Mouse (Mus musculus) limb, embryonic 11.5 days (tissue): Measurements from ENCODE around the gene Ybx2. TPM values are rescaled to one million over a fixed set of nuclear protein-coding genes. Genes with fewer than 3 reads are reported as not detected.

ENCODE experiments used
- ATAC-seq: fragments of 200-750 bp; cut with Nextera tagmentation; 2 replicates; pipeline ENCODE4 v1.8.0; 2017; ENCODE audit warnings: low read depth; ENCODE audit not compliant: insufficient number of reproducible peaks, low FRiP score, low TSS enrichment
- DNase-seq: peaks from one replicate; pipeline ENCODE4 v3.0.0-alpha.2; 2015; ENCODE audit warnings: low spot score
- H3K27ac ChIP-seq: fragments of 300-500 bp; sonication (generic); replicated peaks from 2 replicates; pipeline ENCODE4 v1.5.1; 2014; ENCODE audit warnings: low read depth, mild to moderate bottlenecking, low read length
- H3K27me3 ChIP-seq: fragments of 300-500 bp; sonication (generic); 2 replicates; pipeline ENCODE4 v1.6.1; 2014; ENCODE audit warnings: mild to moderate bottlenecking, low read length, mixed read lengths; ENCODE audit not compliant: control insufficient read depth, insufficient read depth
- H3K36me3 ChIP-seq: fragments of 300-500 bp; sonication (generic); 2 replicates; pipeline ENCODE4 v1.6.1; 2014; ENCODE audit warnings: mild to moderate bottlenecking, low read length, moderate library complexity, mixed read lengths; ENCODE audit not compliant: control insufficient read depth, insufficient read depth
- H3K4me1 ChIP-seq: fragments of 300-500 bp; sonication (generic); 2 replicates; pipeline ENCODE4 v1.6.1; 2014; ENCODE audit warnings: low read length, mixed read lengths; ENCODE audit not compliant: control insufficient read depth, insufficient read depth
- H3K4me2 ChIP-seq: fragments of 300-500 bp; sonication (generic); 2 replicates; pipeline ENCODE4 v1.6.1; 2014; ENCODE audit warnings: low read depth, mild to moderate bottlenecking, moderate library complexity; ENCODE audit not compliant: severe bottlenecking
- H3K4me3 ChIP-seq: fragments of 300-500 bp; sonication (generic); 2 replicates; pipeline ENCODE4 v1.5.1; 2014; ENCODE audit warnings: low read depth, low read length
- H3K9ac ChIP-seq: fragments of 300-500 bp; sonication (generic); 2 replicates; pipeline ENCODE4 v1.6.1; 2014; ENCODE audit warnings: mild to moderate bottlenecking, low read length
- H3K9me3 ChIP-seq: fragments of 300-500 bp; sonication (generic); 2 replicates; pipeline ENCODE4 v1.6.1; 2016; ENCODE audit warnings: low read length; ENCODE audit not compliant: control insufficient read depth
- WGBS: fragments of 180-500 bp; shearing (Covaris S2); extraction: QIAGEN DNeasy Blood & Tissue Kit; methylation state at CpG from one replicate; pipeline ENCODE4 v1.1.7; 2014; 5-methylcytosine and 5-hydroxymethylcytosine counted together
- polyA plus RNA-seq: library from polyadenylated mRNA; unstranded; fragments of >200 nt; fragmentation: Nextera tagmentation; extraction: Ambion mirVana; gene quantifications from 2 replicates; pipeline ENCODE4 v1.2.1, GENCODE M21; 2014

Ybx2 gene
- polyA plus RNA-seq = 11.2 and 11.3 TPM in 2 replicates

DNA sequence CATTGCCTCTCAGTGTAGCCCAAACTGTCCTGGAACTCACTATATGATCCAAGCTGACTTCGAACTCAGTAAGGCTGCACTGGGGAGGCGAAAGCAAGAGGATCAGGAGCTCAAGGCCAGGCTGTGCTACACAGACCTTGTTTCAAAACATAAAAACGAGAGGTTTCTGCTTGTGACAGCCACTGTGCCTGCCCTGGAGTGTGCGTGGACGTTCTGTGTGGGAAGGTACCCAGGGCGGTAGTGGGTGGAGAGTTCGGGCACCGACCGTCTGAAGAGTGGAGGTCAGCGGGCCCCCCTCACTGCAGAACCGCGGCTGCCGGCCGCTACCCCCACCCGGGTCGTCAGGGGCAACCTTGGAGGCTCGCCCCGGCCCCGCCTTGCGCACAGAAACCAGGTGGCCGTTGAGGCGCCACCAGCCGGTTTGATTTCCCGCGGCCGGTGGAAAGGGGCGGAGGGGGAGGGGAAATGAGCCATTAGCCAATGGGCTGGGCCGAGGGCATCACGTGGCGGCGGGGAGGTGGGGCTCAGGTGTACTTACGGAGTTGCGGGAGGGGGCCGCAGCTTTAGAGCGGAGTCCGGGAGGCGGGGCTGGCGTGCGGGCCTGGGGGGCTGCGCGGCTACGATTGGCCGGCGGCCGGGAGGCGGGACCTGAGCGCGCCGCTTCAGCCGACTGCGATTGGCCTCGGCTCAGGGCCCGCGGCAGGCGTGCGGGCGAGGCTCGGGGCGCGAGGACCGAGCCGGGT lies at the start of gene Ybx2:
Gene Ybx2 (plus strand): TSS at position 660 of the 743 bp plus-strand sequence.
- H3K9me3 ChIP-seq = no peaks in the 10 kb centered on the region
- peak; percentile 97 for DNase-seq
- no peak within 1 kb of the TSS for H3K27ac ChIP-seq
- H3K4me1 ChIP-seq = peaks cover 30% of the 10 kb centered on the region
- H3K4me2 ChIP-seq = peak within 1 kb of the TSS; percentile 99
- H3K9ac ChIP-seq = peak within 1 kb of the TSS; percentile 74
- 2% methylated on average over 39 of the region's 62 CpGs for WGBS
- H3K36me3 ChIP-seq = no peaks in the 10 kb centered on the region
- H3K4me3 ChIP-seq = peak within 1 kb of the TSS; percentile 47
- peaks cover 8% of the 10 kb centered on the region for H3K27me3 ChIP-seq
- peak; percentile 91 for ATAC-seq

DNA sequence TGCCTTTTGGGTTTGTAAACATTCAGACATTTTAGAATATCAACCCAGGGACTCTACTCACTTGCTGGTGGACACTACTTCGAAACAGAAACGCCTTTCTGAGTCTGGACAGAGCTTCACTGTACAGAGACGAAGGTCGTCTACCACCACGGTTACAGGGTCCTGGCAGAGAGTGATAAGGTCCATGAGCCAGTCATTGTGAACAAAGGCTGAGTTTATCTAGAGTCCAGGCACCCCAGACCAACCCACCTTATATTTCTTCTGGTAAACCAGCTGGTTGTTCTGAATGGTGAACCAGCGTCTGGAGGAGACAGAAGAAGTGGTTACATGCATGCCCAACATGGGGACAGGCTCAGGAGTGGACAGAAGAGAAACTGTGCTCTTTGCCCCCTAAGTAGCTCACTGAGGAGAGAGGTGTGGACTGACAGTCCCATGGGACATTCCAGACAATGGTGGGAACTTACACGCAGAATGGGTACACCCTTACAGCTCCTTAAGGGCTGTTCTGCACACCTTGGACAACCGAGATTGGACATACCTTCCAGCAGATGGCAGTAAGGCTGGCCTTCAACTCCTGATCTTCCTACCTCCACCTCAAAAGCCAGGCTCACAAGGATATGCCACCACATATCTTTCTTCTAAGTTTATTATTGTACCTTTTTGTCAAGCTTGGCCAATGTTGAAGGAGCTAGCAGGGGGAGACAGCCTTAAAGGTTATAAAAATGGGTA lies 48.5 kb upstream of the Ybx2 start:
- Histone ChIP-seq H3K36me3 (no peaks in the 10 kb centered on the region), H3K9ac (no peak overlapping the region), H3K4me1 (no peaks in the 10 kb centered on the region), H3K27me3 (no peaks in the 10 kb centered on the region), H3K9me3 (no peaks in the 10 kb centered on the region), H3K27ac (no peak overlapping the region), H3K4me3 (no peak overlapping the region), H3K4me2 (no peak overlapping the region)
- ATAC-seq (no peak), DNase-seq (no peak)
- WGBS = 78% methylated on average over 8 of the region's 8 CpGs

- no peaks in the 10 kb centered on the region for H3K9me3 ChIP-seq
- WGBS = 83% methylated on average over 4 of the region's 4 CpGs
- ATAC-seq (no peak), DNase-seq (no peak)
- no peaks in the 10 kb centered on the region for H3K27me3 ChIP-seq
- no peaks in the 10 kb centered on the region for H3K4me1 ChIP-seq
- no peak overlapping the region for H3K4me2 ChIP-seq
- no peak overlapping the region for H3K27ac ChIP-seq
- H3K36me3 ChIP-seq = no peaks in the 10 kb centered on the region
- no peak overlapping the region for H3K4me3 ChIP-seq
- H3K9ac ChIP-seq = no peak overlapping the region
Observed at GRCm38 (mm10) chr11:69891482-69891881, 44.1 kb upstream of the Ybx2 start.

GRCm38 (mm10) chr11:69894671-69895070 lies 40.9 kb upstream of the Ybx2 start:
- H3K4me2 ChIP-seq = no peak overlapping the region
- WGBS = 70% methylated on average over 5 of the region's 5 CpGs
- DNase-seq (no peak), ATAC-seq (no peak)
- no peak overlapping the region for H3K4me3 ChIP-seq
- H3K4me1 ChIP-seq = peaks cover 7% of the 10 kb centered on the region
- no peaks in the 10 kb centered on the region for H3K27me3 ChIP-seq
- H3K36me3 ChIP-seq = no peaks in the 10 kb centered on the region
- H3K27ac ChIP-seq = no peak overlapping the region
- H3K9me3 ChIP-seq = no peaks in the 10 kb centered on the region
- H3K9ac ChIP-seq = no peak overlapping the region

DNA sequence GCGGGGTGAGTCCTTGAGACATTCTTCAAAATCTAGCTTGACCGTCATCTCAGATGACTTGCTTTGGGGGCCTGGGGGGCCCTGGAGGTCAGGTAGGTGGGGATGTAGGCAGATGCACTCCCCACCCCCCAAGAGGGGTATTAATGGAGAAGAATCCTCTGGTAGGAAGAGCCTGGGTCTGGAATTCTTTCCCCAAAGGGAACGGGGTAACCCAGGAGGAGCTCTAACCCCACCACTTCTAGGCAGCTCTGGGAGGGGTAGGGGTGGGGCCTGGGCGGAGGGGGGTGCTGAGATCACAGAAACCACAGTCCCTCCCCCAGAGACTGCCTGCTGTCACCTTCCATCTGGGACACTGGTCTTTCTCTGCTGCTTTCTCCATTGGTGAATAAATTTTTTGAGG lies 40.3 kb upstream of the Ybx2 start, which contains the start of gene Acap1:
Gene Acap1 (minus strand): TSS at position 249 of the 400 bp plus-strand sequence.
- H3K27me3 ChIP-seq = no peaks in the 10 kb centered on the region
- no peaks in the 10 kb centered on the region for H3K36me3 ChIP-seq
- no peak within 1 kb of the TSS for H3K4me2 ChIP-seq
- no peak within 1 kb of the TSS for H3K27ac ChIP-seq
- no peak for ATAC-seq
- peaks cover 10% of the 10 kb centered on the region for H3K4me1 ChIP-seq
- no peak for DNase-seq
- 78% methylated on average over 4 of the region's 4 CpGs for WGBS
- H3K9me3 ChIP-seq = no peaks in the 10 kb centered on the region
- H3K4me3 ChIP-seq = no peak within 1 kb of the TSS
- no peak within 1 kb of the TSS for H3K9ac ChIP-seq

- no peak overlapping the region; the same call in 1 of the 2 replicates for H3K27ac ChIP-seq
- no peaks in the 10 kb centered on the region for H3K9me3 ChIP-seq
- H3K27me3 ChIP-seq = no peaks in the 10 kb centered on the region
- DNase-seq (no peak), ATAC-seq (no peak)
- peak overlapping the region; percentile 74 for H3K4me3 ChIP-seq
- peaks cover 18% of the 10 kb centered on the region for H3K4me1 ChIP-seq
- peak overlapping the region; percentile 99 for H3K9ac ChIP-seq
- WGBS = 20% methylated on average over 4 of the region's 4 CpGs
- peaks cover 15% of the 10 kb centered on the region for H3K36me3 ChIP-seq
- H3K4me2 ChIP-seq = peak overlapping the region; percentile 90
Observed at GRCm38 (mm10) chr11:69899870-69900269, 35.7 kb upstream of the Ybx2 start.

DNA sequence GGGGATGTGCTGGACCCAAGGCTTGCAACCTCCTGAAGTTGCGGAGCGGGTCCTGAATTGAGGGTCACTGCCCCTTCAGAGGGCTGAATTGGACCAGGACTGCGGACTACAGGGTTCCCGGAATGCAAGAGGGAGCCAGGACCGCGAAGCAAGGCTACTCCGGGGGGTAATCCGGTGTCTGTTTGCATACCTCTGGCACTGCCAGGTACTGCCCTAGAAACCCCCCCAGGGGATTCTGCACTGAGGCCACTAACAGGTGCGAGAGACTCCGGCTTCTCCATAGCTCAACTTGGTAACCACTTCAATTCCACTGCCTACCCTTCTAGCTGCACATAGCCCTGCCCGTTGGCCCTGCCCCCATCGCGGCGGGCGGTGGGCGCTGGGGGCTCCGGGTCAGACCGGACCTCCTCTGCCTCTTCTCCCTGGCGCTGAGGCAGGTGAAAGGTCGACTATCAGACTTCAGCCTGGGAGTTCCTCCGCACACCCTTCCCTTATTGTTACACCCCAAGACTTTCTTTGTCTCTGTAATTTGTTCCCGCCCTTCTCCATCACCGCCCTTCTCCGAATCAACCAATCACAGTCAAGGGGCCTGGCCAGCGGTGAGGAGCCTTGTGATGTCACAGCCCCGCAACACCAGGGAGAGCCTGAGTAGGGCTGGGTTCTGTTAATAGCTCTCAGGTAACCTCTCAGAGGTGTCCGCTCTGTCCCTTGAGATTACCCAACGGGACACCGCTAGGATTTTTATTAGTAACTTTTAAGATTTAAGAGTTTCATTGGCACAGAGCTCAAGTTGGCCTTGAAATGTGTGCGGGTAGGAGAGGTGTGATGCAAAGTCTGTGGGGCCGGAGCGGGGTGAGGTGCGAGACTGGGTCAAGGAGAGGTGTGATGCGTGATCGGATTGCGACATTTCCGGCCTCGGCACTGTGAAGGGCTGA lies 34.9 kb upstream of the Ybx2 start, which contains the start of the genes 2810408A11Rik and Neurl4:
Gene 2810408A11Rik (minus strand): TSS at position 517 of the 935 bp plus-strand sequence.
Gene Neurl4 (plus strand): TSS at position 602 of the 935 bp plus-strand sequence.
- DNase-seq (peak; percentile 91), ATAC-seq (peak; percentile 94)
- under 1% methylated on average over 38 of the region's 38 CpGs for WGBS
- H3K4me2 ChIP-seq = peak within 1 kb of the TSS; percentile 90
- peaks cover 20% of the 10 kb centered on the region for H3K36me3 ChIP-seq
- peak within 1 kb of the TSS; percentile 74 for H3K4me3 ChIP-seq
- H3K9ac ChIP-seq = peak within 1 kb of the TSS; percentile 99
- no peaks in the 10 kb centered on the region for H3K9me3 ChIP-seq
- peaks cover 18% of the 10 kb centered on the region for H3K4me1 ChIP-seq
- H3K27ac ChIP-seq = peak within 1 kb of the TSS; percentile 97
- no peaks in the 10 kb centered on the region for H3K27me3 ChIP-seq
